Mouse (Mus musculus): ENCODE results near the gene Eid3.

Gene Eid3

DNA sequence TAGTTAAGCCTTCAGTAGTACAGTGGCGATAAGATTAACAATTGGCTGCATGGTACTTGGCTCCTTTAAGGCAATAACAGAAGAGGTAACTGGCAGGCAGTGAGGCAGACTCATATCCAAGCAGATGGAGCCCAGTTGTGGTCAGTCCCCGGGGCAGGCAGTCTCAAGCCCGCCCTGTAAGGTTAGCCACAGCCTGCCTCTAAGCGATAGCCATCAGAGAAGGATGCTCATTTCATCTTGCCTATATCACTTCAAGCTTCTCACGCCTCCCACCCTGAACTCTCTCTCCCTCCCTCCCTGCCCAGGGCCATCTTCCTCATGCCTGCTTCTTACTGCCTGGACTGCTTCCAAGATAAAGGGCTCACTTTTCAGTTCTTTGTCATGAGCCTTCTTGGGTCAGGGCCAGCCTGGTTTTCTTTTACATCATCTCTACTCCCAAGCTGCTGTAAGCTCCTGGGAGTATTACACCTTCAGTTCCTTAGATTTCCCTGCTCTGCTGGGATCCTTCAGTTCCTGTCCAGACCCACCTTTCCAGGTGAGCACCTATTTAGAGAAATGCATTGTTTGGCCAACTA lies 3.2 kb upstream of the Eid3 start:
- DNase-seq, result no peak

DNA sequence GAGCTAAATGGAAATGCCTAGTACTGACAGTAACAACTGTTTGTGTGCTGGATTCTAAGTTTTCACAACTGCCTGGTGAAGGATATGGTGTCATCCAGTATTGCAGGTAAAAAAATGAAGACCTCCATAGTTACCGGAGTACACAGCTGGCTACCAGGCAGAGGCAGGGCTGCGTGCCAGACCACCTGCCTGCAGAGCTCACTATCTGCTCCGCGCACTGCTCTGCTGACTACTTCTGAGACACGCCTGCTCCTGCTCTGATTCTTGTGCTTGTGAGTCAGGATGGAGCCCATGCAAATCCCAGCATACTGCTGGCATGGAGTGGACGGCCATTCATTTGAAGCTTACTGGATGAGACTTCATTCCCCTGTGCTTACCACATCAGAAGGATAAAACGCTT lies 2.6 kb upstream of the Eid3 start:
- no peak for DNase-seq

DNA sequence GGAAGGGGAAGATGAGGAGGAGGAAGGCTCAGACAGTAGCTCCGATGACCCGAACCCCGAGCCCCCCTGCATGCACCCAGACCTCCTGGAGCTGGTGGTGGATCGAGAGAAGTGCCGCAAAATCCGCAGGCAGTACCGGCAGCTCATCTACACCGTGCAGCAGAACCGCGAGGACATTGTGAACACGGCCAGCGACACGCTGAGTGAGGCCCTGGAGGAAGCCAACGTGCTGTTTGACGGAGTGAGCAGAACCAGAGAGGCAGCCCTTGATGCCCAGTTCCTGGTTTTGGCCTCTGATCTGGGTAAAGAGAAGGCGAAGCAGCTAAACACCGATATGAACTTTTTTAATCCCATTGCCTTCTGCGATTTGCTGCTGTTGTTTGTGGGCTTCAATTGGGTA lies 406 bp downstream of the Eid3 start:
- DNase-seq, result no peak

DNA sequence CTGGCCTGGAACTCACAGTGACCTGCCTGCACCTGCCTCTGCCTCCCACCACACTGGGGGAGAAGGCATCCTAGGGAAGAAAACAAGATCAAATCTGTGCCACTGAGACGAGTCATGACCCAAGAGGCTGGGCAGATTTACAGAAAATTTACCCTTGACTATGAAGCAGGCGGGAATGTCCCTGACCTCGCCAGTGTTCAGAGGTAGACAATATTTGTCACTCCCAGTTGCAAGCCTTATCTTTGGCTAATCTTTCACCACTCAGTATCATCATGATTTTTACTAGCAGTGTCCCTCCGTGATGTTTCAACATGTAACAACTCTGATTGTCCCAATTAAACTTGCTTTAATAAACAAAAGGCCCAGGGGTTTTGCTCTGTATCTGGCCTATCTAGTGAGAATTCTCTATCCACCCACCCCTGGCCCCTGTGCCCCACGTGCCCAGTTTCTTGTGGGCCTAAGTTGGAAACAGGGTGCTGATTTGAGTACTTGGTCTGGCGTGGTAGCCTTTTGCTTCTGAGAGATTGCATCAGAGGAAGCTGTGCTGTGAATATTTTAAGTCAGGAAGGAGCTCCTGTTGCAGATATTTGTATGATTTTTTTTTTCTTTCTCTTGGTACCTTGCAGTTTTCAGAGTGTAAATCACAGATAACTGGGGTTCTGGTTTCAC lies 2.1 kb downstream of the Eid3 start:
- DNase-seq, result no peak

DNA sequence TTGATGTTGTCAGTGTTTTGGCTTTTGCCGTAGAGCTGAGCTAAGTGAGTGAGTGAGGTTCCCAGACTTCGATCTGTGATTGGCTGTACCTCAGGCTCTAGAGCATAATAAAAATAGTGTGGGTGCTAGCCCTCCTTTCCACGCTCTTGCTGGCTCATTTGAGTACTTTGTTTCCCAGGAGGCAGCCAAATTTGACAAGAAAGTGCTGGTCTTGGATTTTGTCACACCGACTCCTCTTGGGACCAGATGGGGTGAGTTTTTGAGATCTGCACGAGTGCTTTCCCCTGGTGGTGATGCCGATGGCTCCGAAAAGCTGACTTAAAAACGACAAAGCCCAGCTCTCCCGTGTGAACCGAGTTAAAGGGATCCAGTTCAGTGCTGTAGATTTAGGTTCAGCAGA lies 9.0 kb downstream of the Eid3 start:
- DNase-seq, result no peak

DNA sequence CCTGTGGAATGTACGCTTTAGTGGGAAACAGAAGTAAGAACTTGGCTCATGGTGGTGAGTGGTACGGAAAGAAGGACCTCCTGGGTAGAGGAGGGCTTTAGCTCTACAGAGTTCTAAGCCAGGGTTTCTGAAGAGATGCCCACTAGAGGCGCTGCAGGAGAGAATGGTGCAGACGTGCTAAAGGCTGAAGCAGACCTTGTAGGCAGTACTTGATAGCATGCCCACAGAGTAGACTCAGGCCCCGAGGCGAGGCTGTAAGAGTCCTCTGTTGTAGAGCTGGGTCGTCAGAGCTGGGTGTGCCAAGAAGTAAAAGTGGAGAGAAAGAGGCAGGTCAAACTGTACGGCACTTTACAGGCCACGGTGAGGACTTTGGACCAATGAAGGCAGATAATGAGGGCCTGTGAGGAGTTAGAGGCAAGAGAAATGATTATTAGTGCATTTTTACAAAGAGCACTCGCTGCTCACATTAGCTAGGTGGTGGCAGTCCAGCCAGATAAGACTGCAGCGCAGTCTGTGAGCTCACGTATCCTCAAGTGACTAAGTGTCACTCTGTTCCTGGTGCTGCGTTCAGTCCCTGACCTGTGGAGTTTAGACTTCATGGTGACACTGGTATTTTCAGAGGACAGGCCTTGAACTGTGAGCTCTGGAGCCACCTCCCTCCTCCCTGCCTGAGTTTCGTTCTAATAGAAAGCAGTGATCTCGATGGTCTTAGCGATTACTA lies 9.8 kb downstream of the Eid3 start:
- peak; percentile 56 for DNase-seq

DNA sequence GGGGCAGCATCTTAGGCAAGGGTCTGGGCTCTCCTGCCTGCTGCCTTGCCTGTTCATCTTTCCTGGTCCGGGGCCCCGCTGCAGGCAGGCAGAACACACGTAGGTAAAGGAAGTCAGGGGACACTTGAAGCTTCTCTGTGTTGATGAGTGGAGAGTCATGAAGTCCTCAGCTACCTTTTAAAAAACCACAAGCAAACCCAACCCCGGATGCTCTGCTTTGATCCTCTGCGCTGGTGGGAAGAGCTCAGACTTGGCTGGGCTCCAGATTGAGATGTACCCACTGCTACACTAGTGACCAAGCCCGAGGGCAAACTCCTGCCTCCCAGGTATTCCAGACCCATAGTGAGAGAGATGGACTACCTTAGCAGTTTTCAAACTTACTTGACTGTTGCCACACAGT lies 20.9 kb downstream of the Eid3 start:
- DNase-seq, result no peak

DNA sequence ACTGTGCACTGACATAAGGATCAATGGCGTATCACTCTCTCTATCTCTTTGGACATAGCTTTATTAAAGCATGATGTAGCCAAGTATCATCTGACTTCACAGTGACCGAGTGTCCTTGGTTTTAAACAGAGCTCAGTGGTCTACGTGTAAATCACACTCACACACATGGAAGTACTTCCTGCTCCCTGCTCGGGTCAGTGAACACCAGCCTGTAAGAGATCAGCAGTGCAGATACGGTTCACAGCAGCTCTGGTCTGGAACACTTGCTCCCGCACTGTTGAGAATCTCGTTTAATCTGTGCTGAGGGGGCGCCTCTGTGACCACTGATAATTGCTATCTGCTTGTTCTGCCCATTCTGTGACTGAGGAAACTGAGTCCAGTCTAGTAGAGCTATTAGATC lies 22.1 kb downstream of the Eid3 start:
- no peak for DNase-seq

DNA sequence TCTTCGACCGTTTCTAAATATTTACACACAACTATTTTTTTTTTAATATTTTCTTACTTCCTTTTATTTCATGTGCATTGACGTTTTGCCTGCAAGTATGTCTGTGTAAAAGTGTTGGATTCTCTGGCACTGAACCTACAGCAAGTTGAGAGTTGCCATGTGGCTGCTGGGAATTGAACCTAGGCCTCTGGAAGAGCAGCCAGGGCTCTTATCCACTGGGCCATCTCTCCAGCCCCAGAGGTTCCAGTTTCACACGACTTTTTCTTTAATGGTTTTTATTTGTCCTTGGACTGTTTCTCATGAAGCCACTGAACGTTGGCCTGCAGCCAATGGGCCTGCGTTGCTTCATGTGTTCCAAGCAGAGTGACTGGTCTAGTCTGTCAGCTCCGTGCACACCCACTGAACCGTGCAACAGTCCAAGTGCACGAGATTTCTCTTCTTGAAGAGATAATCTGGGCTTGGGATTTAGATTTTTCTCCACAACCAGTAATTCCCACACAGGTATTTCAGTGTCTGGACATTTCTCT lies 23.1 kb downstream of the Eid3 start:
- DNase-seq, result peak; percentile 78

DNA sequence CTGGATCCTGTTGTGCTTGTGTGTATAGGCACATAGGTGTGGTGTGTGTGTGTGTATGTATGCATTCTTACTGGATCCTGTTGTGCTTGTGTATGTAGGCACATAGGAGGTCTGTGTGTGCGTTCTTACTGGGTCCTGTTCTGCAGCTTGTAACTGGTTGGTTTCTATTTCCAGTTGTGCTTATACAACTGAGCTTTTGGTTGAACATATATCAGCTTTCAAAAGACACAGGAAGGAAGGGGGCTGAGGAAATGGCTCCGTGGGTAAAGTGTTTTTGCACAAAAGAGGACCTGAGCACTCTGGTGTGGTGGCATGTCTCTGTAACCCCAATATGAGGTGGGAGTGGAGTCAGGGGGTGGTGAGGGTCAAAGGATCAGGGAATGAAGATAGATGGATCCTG lies 24.5 kb downstream of the Eid3 start:
- no peak for DNase-seq

DNA sequence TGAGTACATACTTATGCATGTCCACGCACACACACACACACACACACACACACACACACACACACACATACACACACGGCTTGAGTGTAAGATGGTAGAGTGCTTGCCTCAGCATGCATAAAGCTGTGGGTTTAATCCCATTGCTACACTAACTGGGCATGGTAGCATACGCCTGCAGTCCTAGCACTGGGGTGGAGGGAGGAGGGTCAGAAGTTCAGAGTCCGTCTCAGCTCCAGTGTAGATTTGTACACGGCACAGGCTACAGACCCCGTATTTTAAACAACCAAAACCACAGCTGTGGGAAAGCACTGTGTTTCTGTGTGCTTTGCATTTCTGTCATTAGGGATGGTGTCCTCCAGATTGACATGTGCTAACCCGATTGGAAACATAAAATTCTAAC lies 25.0 kb downstream of the Eid3 start:
- no peak for DNase-seq

DNA sequence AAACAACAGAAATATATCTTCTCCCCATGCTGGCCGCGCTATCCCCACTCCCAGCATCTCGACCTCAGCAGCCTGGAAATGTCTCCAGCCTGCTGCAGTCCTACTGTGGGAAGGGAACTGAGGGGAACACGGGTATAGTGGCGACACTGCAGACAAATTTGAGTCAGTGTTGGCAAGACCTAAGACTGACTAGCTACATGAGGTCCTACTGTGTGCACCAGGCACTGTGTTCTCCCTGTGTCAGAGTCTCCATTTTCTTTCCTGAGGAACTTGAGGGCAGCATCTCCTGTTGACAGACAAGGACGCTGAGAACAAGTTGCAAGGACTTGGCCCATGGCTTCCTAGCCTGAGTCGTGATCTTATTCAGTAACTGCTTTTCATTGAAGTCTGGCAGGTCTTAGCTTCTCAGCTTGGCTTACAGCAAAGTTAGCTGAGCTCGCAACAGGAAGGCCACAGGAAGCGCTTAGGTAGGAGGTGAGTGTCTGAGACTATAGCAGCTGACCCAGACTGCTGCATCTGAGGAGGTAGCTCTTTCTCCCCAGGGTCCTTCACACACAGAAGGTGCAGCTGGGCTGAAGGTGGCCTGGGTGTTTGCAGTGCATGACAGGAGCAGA lies 26.1 kb downstream of the Eid3 start:
- DNase-seq, result no peak

DNA sequence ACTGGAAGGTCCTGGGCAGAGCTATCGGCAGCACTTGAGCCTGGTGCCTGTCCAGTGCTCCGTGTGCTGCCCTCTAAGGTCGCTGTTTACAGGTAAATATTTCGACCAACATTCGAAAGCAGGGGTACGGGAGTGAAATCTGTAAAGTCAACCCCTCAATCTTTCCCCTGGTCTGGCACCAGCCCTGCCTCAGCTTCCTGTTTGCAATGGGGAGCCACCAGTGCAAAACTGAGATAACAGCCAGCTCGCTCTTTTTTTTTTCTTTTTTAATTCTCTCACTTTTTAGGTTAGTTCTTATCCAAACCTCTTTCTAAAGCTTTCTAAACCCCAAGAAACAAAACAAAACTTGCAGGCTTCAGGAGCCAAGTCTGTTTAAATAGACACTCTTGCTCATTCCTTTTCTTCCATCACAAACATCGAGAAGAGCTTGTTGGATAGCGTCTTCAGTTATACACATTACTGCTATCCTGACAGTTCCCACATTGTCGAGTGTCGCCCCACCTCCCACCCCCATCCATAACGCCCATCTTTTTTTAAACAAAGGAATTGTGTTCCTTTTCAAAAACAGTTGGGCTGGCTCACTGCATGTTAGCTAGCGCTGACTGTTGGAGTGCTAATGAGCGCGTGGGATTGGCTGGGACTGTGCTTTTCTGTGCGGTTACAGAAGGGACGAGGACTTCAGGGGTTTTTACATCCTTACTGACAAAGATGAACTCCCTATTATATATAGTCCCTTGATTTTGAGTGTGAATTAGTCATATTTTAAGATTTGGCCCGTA lies 27.6 kb downstream of the Eid3 start:
- DNase-seq, result no peak

DNA sequence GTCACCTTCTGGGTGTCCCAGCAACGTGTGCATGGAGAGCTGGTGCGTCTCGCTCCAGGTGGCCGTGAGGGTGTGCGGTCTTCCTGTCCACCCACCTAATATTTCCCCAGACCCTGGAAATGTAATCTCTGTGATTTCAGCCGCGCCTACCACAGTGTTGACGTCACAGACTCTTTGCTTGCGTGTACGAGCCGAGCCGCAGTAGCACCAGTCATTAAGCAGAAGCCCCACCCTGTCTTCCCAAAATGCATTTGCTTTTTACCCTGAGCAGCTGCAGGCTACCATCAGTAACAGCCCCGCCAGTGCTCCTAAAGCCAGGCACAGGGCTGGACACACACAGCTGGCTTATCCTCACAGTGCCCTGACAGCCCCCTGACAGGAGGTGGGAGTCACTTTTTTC lies 31.5 kb downstream of the Eid3 start:
- no peak for DNase-seq

DNA sequence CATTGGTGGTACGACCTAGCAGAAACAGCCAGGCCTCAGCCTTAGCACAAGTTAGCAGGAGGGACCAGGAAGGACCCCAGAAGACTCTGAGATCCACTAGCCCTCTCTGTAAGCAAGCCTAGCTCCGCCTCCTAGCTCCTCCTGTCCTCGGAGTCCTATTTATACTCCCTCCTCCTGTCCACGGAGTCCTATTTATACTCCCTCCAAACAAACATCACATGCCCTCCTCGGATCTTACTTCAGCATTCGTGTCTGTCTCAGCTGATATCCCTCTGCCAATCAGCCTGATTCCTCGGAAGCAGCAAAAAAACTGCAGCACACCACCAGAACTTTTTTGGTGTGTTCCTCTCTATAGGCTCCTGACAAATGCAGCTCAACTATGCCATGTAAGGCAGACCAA lies 32.5 kb downstream of the Eid3 start:
- no peak for DNase-seq

DNA sequence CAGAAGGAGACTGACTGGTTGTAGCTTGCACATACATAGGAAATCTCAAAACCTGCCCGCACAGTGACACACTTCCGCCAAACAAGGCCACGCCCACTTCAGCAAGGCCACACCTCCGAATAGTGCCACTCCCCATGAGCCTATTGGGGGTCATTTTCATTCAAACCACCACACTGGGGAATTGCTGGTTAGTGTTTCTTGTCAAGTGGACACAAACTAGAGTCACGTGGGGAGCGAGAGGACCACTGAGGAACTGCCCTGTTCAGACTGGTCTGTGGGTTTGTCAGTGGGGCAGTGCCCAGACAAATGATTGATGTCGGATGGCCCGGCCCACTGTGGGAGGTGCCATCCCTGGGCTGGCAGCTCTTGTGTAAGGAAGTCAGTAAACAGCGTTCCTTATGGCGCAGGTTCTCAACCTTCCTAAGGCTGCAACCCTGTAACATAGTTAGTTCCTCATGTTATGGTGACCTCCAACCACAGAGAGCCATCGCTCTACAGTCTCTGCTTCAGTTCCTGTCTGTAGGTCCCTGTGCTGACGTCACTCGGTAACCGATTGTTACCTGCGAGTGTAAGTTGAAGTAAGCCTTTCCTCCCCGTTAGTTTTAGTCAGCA lies 33.5 kb downstream of the Eid3 start:
- peak; percentile 20 for DNase-seq

DNA sequence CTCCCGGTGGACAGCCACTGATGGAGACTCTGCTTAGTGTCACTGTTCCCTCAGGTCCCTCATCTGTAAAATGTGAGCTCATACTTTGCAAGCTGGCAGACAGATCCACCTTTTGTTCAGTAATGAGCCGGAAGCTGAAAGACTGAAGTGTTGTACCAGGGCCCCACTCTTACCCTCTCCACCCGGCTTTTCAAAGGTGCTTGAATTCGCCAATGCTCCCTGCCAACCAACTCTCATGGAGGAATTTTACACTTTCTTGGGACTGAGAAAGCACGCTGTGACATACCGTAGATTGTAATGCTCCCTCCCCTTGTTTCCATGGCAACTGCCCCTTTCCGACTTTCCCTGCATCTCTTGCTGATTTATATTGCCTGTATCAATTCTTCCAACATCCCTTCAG lies 34.1 kb downstream of the Eid3 start:
- DNase-seq, result peak; percentile 51

DNA sequence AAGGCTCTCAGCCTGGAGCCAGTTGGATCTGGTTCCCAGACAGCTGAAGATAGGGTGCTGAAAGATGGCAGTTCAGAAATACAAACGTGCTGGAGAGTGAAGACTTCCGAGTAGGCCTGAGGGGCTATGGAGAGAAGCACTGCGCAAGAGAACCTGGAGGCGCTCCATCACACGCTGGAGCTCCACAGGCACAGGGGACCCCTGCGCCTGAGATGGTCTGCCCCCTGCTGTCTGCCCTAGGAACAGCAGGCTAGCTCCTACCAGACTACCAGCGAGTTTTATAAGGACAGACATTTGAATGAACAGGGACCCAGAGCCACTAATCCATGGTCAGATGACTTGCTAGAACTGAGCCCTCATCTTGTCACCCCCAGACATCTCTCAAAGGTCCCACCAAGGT lies 35.0 kb downstream of the Eid3 start:
- peak; percentile 93 for DNase-seq

DNA sequence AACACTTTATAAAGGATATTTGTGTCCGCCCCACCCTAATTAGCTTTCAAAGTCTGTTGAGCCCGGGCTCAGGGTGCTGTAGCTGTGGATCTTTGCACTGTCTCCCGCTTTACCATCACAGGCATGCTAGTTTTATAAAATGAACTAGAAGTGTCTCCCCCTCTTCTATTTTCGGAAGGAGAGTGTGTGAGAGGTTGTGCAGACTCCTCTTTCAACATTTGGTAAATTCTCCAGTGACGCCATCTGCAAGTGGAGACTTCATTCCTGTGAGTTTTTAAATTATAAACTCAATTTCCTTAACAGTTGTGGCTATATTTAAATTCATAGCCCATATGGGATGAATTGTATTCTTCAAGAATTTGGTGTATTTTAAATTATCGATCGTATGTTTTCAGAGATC lies 42.1 kb downstream of the Eid3 start:
- no peak for DNase-seq

DNA sequence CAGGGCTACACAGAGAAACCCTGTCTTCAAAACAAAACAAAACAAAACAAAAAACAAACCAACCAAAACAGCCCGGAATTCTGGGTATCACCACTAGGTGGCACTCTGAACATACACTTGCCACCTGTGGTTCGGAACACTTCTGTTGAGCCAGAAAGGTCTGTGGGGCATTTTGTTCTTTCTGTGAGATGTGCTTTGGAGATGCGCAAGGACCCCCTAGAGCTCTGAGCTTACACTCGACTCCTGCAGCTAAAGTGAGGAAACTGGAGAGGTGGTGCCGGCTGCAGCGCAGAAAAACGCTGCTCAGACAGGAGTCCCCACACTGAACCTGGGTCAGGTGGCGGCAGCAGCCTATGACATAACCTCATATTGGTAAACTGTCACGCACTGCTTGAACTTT lies 43.0 kb downstream of the Eid3 start:
- peak; percentile 73 for DNase-seq

DNA sequence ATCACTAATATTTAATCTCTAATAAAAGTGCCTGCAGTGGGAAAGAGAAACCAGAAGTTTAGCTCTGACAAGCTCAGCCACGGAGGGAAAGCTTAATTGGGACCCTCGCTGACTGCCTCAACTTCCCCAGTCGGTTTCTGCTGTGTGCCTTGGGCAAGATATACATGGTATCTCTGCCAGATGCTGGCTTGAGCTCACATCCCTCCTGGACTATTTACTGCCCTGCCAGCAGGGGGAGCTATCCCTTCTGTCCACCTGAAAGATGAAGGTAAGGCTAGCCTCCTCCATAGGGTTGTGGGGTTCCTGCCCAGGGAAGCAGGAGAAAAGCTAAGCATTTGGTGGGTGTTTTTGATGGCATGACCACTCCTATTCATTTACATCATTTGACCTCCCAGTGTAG lies 43.8 kb downstream of the Eid3 start:
- DNase-seq, result no peak

DNA sequence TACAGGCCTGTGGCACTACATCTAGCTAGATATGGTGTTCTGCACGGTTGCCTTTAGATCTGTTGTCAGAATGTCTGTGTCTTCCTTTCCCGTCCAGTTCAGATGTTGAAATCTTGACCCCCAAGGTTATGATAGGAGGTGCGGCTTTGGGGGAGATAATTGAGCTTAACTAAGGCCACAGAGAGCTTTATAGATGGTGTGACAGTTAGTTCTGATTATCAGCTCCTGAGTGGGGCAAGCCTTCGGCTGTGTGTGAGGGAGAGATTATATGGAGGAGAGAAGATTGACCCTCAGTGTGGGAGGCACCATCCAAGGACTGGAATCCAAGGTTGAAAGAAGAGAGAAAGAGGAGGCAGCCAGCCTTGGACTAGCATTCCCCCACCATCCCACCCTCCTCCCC lies 46.8 kb downstream of the Eid3 start:
- no peak for DNase-seq

DNA sequence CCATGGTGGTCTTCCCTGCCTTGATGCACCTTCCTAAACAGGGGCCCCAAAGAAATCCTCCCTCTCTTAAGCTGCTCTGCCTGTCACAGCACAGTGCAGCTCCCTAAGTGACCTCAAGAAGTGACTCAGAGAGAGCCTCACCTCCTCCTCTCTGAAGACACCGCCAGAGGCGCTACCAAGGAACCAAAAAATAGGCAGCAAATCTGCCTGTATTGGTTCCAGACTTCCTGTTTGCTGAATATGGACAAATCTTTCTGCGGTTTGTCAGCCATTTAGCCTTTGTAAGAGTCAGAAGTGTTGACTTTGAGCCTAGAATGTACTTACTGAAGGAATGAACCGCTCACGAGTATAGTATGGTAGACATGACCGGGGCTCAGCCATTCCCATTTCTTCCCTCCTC lies 47.3 kb downstream of the Eid3 start:
- no peak for DNase-seq
